Mouse (Mus musculus) cerebellum, adult 11-12 months (tissue): ENCODE results near the gene Gm14418.
A peak's percentile ranks its signal among the peaks of the same experiment; 100 is the strongest.

ENCODE experiments used
- DNase-seq: peaks from one replicate; pipeline ENCODE4 v3.0.0; 2022

Gene Gm14418

GRCm38 (mm10) chr2:177398096-177398495 is at the start of gene Gm14418:
Gm14418 (minus strand) TSS chr2:177398320.
- peak; percentile 3 for DNase-seq
